Mouse (Mus musculus): Measurements from ENCODE around the gene Nt5m. TPM values are rescaled to one million over a fixed set of nuclear protein-coding genes. Genes with fewer than 3 reads are reported as not detected.

The Nt5m gene
- polyA plus RNA-seq, 1 experiment = 29.4 TPM

DNA sequence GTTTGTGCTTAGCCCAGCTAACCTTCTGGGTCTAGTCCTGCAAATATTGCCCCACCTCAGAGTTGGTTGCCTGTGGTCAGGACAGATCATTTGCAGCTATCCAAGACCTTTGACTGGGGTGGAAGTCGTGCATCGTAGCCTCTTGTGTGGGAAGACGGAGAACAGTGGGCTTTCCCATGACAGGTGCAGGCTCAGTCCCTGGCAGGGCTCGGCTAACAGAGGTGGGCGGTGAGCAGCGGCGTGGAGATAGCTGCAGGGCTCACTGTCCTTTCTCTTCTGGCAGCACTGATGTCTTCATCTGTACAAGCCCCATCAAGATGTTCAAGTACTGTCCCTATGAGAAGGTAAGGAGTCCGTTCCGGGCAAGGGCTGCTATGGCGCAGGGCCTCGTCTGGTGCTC, 21.2 kb downstream of the Nt5m start:
- no peaks in the 10 kb centered on the region for H3K27me3 ChIP-seq (ENCODE audit: control insufficient read depth, insufficient read depth, low read length)
- 94% methylated on average over 11 of the region's 11 CpGs for WGBS
- no peak for TF ChIP-seq POLR2A (IDR thresholded peaks at IDR 0.05; ENCODE audit: low read depth, low read length)
- no peak for TF ChIP-seq CTCF (IDR thresholded peaks at IDR 0.05; ENCODE audit: extremely low read depth, insufficient read length, insufficient replicate concordance, low read depth, low read length)
- H3K27ac ChIP-seq (ENCODE audit: insufficient read depth, low read depth, low read length) = no peak overlapping the region
- H3K4me3 ChIP-seq (ENCODE audit: low read depth, low read length) = no peak overlapping the region
- peaks cover 4% of the 10 kb centered on the region; the same call in 1 of the 2 replicates for H3K36me3 ChIP-seq (ENCODE audit: control insufficient read depth, insufficient read depth, low read length)
- peaks cover 2% of the 10 kb centered on the region; the same call in 1 of the 2 replicates for H3K4me1 ChIP-seq (ENCODE audit: control insufficient read depth, insufficient read depth, insufficient read length, low read length)

DNA sequence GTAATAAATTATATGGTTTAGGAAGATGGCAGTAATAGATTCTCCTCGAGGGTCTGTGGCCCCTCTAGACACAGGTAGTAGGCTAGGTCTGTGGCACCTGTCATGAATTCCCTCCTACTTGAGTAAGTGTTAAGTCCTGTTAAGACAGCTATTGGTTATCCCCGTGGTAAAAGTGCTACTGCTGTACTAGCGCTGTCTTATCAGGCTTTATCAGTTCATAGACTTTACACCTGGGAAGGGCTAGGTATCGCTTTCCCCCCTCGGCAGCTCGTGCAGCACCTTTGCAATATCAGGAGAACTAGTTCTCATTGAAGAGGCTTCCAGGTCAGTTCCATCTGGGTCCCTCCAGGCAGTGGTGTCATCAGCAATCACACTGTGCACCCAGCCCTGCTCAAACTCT, 25.1 kb downstream of the Nt5m start:
- WGBS = 40% methylated on average over 6 of the region's 6 CpGs
- H3K4me3 ChIP-seq (ENCODE audit: low read depth, low read length) = no peak overlapping the region
- peaks cover 7% of the 10 kb centered on the region; the same call in 1 of the 2 replicates for H3K36me3 ChIP-seq (ENCODE audit: control insufficient read depth, insufficient read depth, low read length)
- TF ChIP-seq CTCF (IDR thresholded peaks at IDR 0.05; ENCODE audit: extremely low read depth, insufficient read length, insufficient replicate concordance, low read depth, low read length) (no peak), POLR2A (IDR thresholded peaks at IDR 0.05; ENCODE audit: low read depth, low read length) (no peak)
- H3K4me1 ChIP-seq (ENCODE audit: control insufficient read depth, insufficient read depth, insufficient read length, low read length) = peaks cover 2% of the 10 kb centered on the region; the same call in 1 of the 2 replicates
- no peak overlapping the region for H3K27ac ChIP-seq (ENCODE audit: insufficient read depth, low read depth, low read length)
- no peaks in the 10 kb centered on the region for H3K27me3 ChIP-seq (ENCODE audit: control insufficient read depth, insufficient read depth, low read length)

DNA sequence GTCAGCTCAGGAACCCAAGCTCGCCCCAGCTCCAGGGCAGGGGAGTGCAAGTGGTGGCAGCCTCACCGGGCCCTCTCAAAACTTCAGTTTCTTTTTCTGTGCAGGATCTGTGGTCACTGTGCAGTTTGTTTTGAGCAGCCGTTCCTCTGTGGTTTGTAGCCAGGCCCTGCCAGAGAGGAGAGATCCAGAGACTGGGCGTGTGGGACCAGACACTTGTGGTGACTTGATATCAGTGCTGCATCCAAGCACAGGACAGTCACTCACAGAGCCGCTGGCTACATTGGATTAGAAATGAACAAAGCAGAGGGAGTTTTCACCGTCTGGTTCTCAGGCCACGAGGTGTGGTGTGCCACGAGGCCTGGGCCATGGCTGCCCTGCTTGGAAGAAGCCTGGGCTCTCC, 32.9 kb downstream of the Nt5m start:
- TF ChIP-seq CTCF (IDR thresholded peaks at IDR 0.05; ENCODE audit: extremely low read depth, insufficient read length, insufficient replicate concordance, low read depth, low read length) = no peak
- no peak for TF ChIP-seq POLR2A (IDR thresholded peaks at IDR 0.05; ENCODE audit: low read depth, low read length)
- peaks cover 9% of the 10 kb centered on the region; the same call in 1 of the 2 replicates for H3K36me3 ChIP-seq (ENCODE audit: control insufficient read depth, insufficient read depth, low read length)
- WGBS = 84% methylated on average over 8 of the region's 8 CpGs
- no peak overlapping the region for H3K4me3 ChIP-seq (ENCODE audit: low read depth, low read length)
- H3K27me3 ChIP-seq (ENCODE audit: control insufficient read depth, insufficient read depth, low read length) = no peaks in the 10 kb centered on the region
- H3K4me1 ChIP-seq (ENCODE audit: control insufficient read depth, insufficient read depth, insufficient read length, low read length) = no peaks in the 10 kb centered on the region
- no peak overlapping the region for H3K27ac ChIP-seq (ENCODE audit: insufficient read depth, low read depth, low read length)

DNA sequence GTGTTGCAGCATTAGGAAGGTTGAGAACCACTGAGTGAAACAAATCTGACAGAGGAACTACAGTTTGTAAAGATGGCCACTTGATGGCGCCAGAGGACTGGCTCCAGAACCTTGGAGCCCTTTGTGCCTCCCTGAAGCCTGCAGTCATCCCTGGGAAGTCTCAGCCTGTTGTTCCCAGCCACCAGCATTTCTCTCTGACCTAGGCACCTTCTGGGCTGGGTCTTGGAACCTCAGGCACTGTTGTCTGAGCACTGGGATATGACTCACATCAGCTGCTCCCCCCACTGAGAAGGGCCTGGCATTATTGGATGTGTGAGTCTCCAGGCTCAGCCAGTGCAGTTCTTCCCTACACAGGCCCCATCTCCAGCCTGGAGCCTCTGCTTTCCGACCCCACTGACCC, 40.8 kb downstream of the Nt5m start:
- WGBS = 29% methylated on average over 2 of the region's 2 CpGs

DNA sequence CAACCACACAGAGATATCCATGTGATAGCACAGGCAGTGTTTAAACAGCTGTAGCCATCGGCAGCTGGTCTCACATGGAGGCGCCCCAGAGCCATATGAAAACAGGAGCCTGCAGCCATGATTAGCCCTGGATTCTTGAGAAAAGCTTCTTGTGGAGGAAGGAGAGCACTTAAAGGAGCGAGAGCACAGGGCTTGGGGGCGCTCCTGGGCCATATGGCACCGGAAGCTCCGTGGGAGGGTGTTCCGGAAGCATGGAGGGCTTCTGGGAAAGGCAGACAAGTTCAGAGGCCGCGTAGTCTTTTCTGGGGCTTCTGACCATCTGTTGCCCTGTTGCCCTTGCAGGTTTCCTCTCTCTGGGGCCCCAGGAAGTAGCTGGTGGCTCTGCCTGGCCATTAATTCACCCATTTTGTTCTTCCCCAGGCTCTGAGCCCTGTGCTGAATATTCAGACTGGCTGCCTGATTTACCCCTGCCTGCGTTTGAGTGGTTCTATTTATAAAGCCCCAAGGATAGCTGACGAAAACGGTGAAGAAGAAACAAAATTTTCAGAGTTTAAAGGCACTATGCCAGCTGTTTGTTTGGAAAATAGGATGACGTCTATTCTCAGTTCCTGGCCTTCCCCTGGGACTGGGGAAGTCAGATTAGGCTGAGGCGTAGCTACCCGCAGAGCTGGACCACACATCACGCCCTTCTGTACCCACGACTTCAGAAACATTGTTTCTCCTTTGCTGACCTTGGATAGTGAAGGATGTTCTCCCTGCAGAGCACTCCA, 46.2 kb downstream of the Nt5m start:
- Histone ChIP-seq H3K4me3 (ENCODE audit: low read depth, low read length) (no peak overlapping the region), H3K27ac (ENCODE audit: insufficient read depth, low read depth, low read length) (no peak overlapping the region), H3K4me1 (ENCODE audit: control insufficient read depth, insufficient read depth, insufficient read length, low read length) (peaks cover 4% of the 10 kb centered on the region; the same call in 1 of the 2 replicates), H3K36me3 (ENCODE audit: control insufficient read depth, insufficient read depth, low read length) (no peaks in the 10 kb centered on the region), H3K27me3 (ENCODE audit: control insufficient read depth, insufficient read depth, low read length) (no peaks in the 10 kb centered on the region)
- 47% methylated on average over 17 of the region's 17 CpGs for WGBS
- TF ChIP-seq POLR2A (IDR thresholded peaks at IDR 0.05; ENCODE audit: low read depth, low read length) = no peak
- no peak for TF ChIP-seq CTCF (IDR thresholded peaks at IDR 0.05; ENCODE audit: extremely low read depth, insufficient read length, insufficient replicate concordance, low read depth, low read length)

More for the DNA sequence above, 40.8 kb downstream of the Nt5m start:
- H3K27ac ChIP-seq (ENCODE audit: insufficient read depth, low read depth, low read length) = no peak overlapping the region
- no peak overlapping the region for H3K4me3 ChIP-seq (ENCODE audit: low read depth, low read length)
- peaks cover 8% of the 10 kb centered on the region; the same call in 1 of the 2 replicates for H3K36me3 ChIP-seq (ENCODE audit: control insufficient read depth, insufficient read depth, low read length)
- TF ChIP-seq CTCF (IDR thresholded peaks at IDR 0.05; ENCODE audit: extremely low read depth, insufficient read length, insufficient replicate concordance, low read depth, low read length) (peak; percentile 92), POLR2A (IDR thresholded peaks at IDR 0.05; ENCODE audit: low read depth, low read length) (no peak)
- no peaks in the 10 kb centered on the region for H3K27me3 ChIP-seq (ENCODE audit: control insufficient read depth, insufficient read depth, low read length)
- H3K4me1 ChIP-seq (ENCODE audit: control insufficient read depth, insufficient read depth, insufficient read length, low read length) = no peaks in the 10 kb centered on the region; the same call in 1 of the 2 replicates

DNA sequence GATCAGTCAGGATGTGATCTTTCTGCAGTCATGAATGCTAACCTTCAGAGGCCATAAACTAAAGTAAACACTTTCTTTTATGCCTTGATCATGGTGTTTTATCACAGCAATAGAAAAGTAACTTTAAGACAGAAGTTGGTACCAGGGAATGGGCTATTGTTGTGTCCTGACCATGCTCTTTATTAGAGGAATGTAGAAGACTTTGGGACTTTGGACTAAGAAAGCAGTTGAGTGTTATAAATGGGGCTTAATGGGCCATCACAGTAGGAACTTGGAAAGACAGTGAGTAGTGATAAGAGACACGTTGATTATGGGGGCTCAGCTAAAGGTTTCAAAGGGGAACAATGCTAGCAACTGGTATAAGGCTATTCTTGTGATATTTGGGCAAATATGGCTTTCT, 47.7 kb downstream of the Nt5m start:
- no peak for TF ChIP-seq POLR2A (IDR thresholded peaks at IDR 0.05; ENCODE audit: low read depth, low read length)
- TF ChIP-seq CTCF (IDR thresholded peaks at IDR 0.05; ENCODE audit: extremely low read depth, insufficient read length, insufficient replicate concordance, low read depth, low read length) = no peak
- WGBS = 26% methylated on average over 1 of the region's 1 CpGs
- Histone ChIP-seq H3K27me3 (ENCODE audit: control insufficient read depth, insufficient read depth, low read length) (no peaks in the 10 kb centered on the region), H3K27ac (ENCODE audit: insufficient read depth, low read depth, low read length) (no peak overlapping the region), H3K4me1 (ENCODE audit: control insufficient read depth, insufficient read depth, insufficient read length, low read length) (peaks cover 4% of the 10 kb centered on the region; the same call in 1 of the 2 replicates), H3K36me3 (ENCODE audit: control insufficient read depth, insufficient read depth, low read length) (no peaks in the 10 kb centered on the region), H3K4me3 (ENCODE audit: low read depth, low read length) (no peak overlapping the region)

DNA sequence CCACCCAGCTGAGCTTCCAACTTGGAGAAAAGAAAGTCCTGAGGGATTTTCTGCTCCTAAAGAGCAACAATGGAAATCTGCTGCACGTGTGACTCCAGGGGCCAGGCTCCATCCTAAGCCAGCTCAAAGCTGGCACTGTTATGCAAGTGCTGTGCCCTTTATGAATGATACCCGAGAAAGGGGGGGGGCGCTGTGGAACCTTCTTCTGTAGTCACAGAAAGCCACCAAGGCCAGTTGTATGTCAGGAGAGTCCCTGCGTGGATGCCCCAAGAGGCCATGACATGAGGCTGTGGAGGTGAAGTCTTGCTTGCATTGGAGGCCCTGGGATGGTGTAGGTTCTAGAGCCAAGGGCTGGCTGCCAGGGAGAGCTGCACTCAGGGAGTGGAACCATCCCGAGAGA, 48.9 kb downstream of the Nt5m start:
- TF ChIP-seq POLR2A (IDR thresholded peaks at IDR 0.05; ENCODE audit: low read depth, low read length) (no peak), CTCF (IDR thresholded peaks at IDR 0.05; ENCODE audit: extremely low read depth, insufficient read length, insufficient replicate concordance, low read depth, low read length) (no peak)
- 81% methylated on average over 5 of the region's 5 CpGs for WGBS

More for the DNA sequence above, 48.9 kb downstream of the Nt5m start:
- Histone ChIP-seq H3K4me3 (ENCODE audit: low read depth, low read length) (no peak overlapping the region), H3K27me3 (ENCODE audit: control insufficient read depth, insufficient read depth, low read length) (no peaks in the 10 kb centered on the region), H3K27ac (ENCODE audit: insufficient read depth, low read depth, low read length) (no peak overlapping the region), H3K4me1 (ENCODE audit: control insufficient read depth, insufficient read depth, insufficient read length, low read length) (peaks cover 4% of the 10 kb centered on the region; the same call in 1 of the 2 replicates), H3K36me3 (ENCODE audit: control insufficient read depth, insufficient read depth, low read length) (no peaks in the 10 kb centered on the region)
